Mouse (Mus musculus) erythroblast, adult 5-6 weeks (primary cell): ENCODE data around the gene Naaladl1. TPM values are rescaled to one million over a fixed set of nuclear protein-coding genes. Genes with fewer than 3 reads are reported as not detected.
A peak's percentile ranks its signal among the peaks of the same experiment; 100 is the strongest.

Source experiments
- ATAC-seq: replicated peaks from 2 replicates; pipeline ENCODE4 v1.8.0; 2016; ENCODE audit warnings: moderate number of reproducible peaks, mild to moderate bottlenecking, moderate TSS enrichment, inconsistent platforms; ENCODE audit not compliant: poor library complexity, low FRiP score, severe bottlenecking
- total RNA-seq, 2 experiments: library from RNA; stranded (forward) in 1 of 2; stranded (reverse) in 1 of 2; fragments of 150-400 nt in 1 of 2; fragments of 200-764, 138-1000 nt in 1 of 2; gene quantifications; 2 replicates each; pipeline versions ENCODE4 v1.2.3 to v1.2.4; 2015 to 2017; ENCODE audit warnings: low replicate concordance in 2 of 2

The Naaladl1 gene
- 0.58 and 1.0 TPM in 2 replicates for total RNA-seq (2015; ENCODE audit: low replicate concordance)
- total RNA-seq (2017; ENCODE audit: low replicate concordance), result 0.26 TPM in 1 of 2 replicates, not detected in the other

- no peak for ATAC-seq
Measured at GRCm38 (mm10) chr19:6105586-6105985, at the start of gene Naaladl1. TSS of gene Naaladl1 (plus strand) at chr19:6105782.

GRCm38 (mm10) chr19:6056696-6057095 lies 48.9 kb upstream of the Naaladl1 start:
- no peak for ATAC-seq

GRCm38 (mm10) chr19:6057313-6058096 lies 48.1 kb upstream of the Naaladl1 start, which contains the start of the genes Mrpl49 and Fau:
TSS of gene Mrpl49 (minus strand) at chr19:6057785.
TSS of gene Fau (plus strand) at chr19:6057844.
- peak; percentile 77 for ATAC-seq

GRCm38 (mm10) chr19:6058513-6058912 lies 47.1 kb upstream of the Naaladl1 start:
- no peak for ATAC-seq

GRCm38 (mm10) chr19:6058966-6059365 lies 46.6 kb upstream of the Naaladl1 start:
- ATAC-seq, result no peak

GRCm38 (mm10) chr19:6061021-6061533 lies 44.5 kb upstream of the Naaladl1 start, which contains the start of gene Znhit2:
TSS of gene Znhit2 (plus strand) at chr19:6061192.
- ATAC-seq, result peak; percentile 80

GRCm38 (mm10) chr19:6061641-6062302 lies 43.8 kb upstream of the Naaladl1 start:
- peak; percentile 7 for ATAC-seq

- no peak for ATAC-seq
Measured at GRCm38 (mm10) chr19:6062418-6062817, 43.2 kb upstream of the Naaladl1 start.

GRCm38 (mm10) chr19:6063081-6063480 lies 42.5 kb upstream of the Naaladl1 start:
- ATAC-seq, result no peak

GRCm38 (mm10) chr19:6066571-6066970 lies 39.0 kb upstream of the Naaladl1 start:
- ATAC-seq, result no peak

GRCm38 (mm10) chr19:6067011-6067723 lies 38.4 kb upstream of the Naaladl1 start:
- ATAC-seq, result peak; percentile 66

- peak; percentile 91 for ATAC-seq
Measured at GRCm38 (mm10) chr19:6067724-6068415, 37.7 kb upstream of the Naaladl1 start, which contains the start of gene Tm7sf2. TSS of gene Tm7sf2 (minus strand) at chr19:6068373.

- ATAC-seq, result no peak
Measured at GRCm38 (mm10) chr19:6068951-6069350, 36.6 kb upstream of the Naaladl1 start.

- ATAC-seq, result no peak
Measured at GRCm38 (mm10) chr19:6069851-6070250, 35.7 kb upstream of the Naaladl1 start.

- ATAC-seq, result no peak
Measured at GRCm38 (mm10) chr19:6070571-6071250, 34.9 kb upstream of the Naaladl1 start.

- ATAC-seq, result no peak
Measured at GRCm38 (mm10) chr19:6071261-6071660, 34.3 kb upstream of the Naaladl1 start.

GRCm38 (mm10) chr19:6073889-6074288 lies 31.7 kb upstream of the Naaladl1 start:
- no peak for ATAC-seq

GRCm38 (mm10) chr19:6076564-6077393 lies 28.8 kb upstream of the Naaladl1 start, which contains the start of gene Vps51:
TSS of gene Vps51 (minus strand) at chr19:6077231.
- ATAC-seq, result peak; percentile 92
